Mouse (Mus musculus) C2C12 (cell line): ENCODE results near the gene Tnfrsf17. TPM values are rescaled to one million over a fixed set of nuclear protein-coding genes. Genes with fewer than 3 reads are reported as not detected.

Experiments used
- H3K27me3 ChIP-seq: one replicate; pipeline ENCODE4 v1.6.1; 2011; ENCODE audit not compliant: control insufficient read depth, insufficient read depth, insufficient read length
- H3K36me3 ChIP-seq: one replicate; pipeline ENCODE4 v1.6.1; 2011; ENCODE audit not compliant: control insufficient read depth, insufficient read depth
- H3K4me3 ChIP-seq: one replicate; pipeline ENCODE4 v1.5.1; 2011; ENCODE audit warnings: mild to moderate bottlenecking, control low read depth; ENCODE audit not compliant: poor library complexity, insufficient read depth, severe bottlenecking
- H3K79me2 ChIP-seq: one replicate; pipeline ENCODE4 v1.6.1; 2011; ENCODE audit not compliant: control insufficient read depth, insufficient read depth
- H3K79me3 ChIP-seq: one replicate; pipeline ENCODE4 v1.6.1; 2011; ENCODE audit warnings: low read depth, control low read depth
- H3ac ChIP-seq: one replicate; pipeline ENCODE3; 2011; ENCODE audit warnings: low read depth; ENCODE audit not compliant: control insufficient read depth, insufficient read length
- CEBPB ChIP-seq: IDR thresholded peaks from one replicate; pipeline ENCODE4 v1.6.1; 2011; ENCODE audit warnings: low read depth, mild to moderate bottlenecking, control low read depth, moderate library complexity
- CTCF ChIP-seq: IDR thresholded peaks from one replicate; pipeline ENCODE4 v1.5.1; 2011; ENCODE audit not compliant: control insufficient read depth, insufficient read depth, insufficient read length
- FOSL1 ChIP-seq: IDR thresholded peaks from one replicate; pipeline ENCODE4 v1.8.0; 2011; ENCODE audit warnings: mild to moderate bottlenecking, low read length; ENCODE audit not compliant: poor library complexity, insufficient read depth, severe bottlenecking
- MAX ChIP-seq: IDR thresholded peaks from one replicate; pipeline ENCODE4 v1.6.1; 2011; ENCODE audit warnings: mild to moderate bottlenecking, control low read depth
- MYOD1 ChIP-seq: IDR thresholded peaks from one replicate; pipeline ENCODE4 v1.6.1; 2011; ENCODE audit warnings: low read depth; ENCODE audit not compliant: control insufficient read depth, insufficient read length
- MYOG ChIP-seq: IDR thresholded peaks from one replicate; pipeline ENCODE4 v1.6.1; 2011; ENCODE audit not compliant: control insufficient read depth, insufficient read length; ENCODE audit errors: extremely low read depth
- USF1 ChIP-seq: IDR thresholded peaks from one replicate; pipeline ENCODE4 v1.6.1; 2011; ENCODE audit warnings: low read depth, mild to moderate bottlenecking, control low read depth, moderate library complexity
- long read RNA-seq, 2 experiments: library from polyadenylated mRNA; unstranded; transcript quantifications; one replicate each; pipeline ENCODE4 v2.0.0; 2019 to 2020
- polyA plus RNA-seq: library from polyadenylated mRNA; unstranded; fragments of >200 nt; fragmentation: generic; extraction: Trizol; gene quantifications from one replicate; pipeline ENCODE4 v1.2.1, GENCODE M21; 2012; ENCODE audit warnings: missing spikeins

The Tnfrsf17 gene
- polyA plus RNA-seq: not detected
- long read RNA-seq, experiment 1: 0 reads
- long read RNA-seq, experiment 2: 0 reads

DNA sequence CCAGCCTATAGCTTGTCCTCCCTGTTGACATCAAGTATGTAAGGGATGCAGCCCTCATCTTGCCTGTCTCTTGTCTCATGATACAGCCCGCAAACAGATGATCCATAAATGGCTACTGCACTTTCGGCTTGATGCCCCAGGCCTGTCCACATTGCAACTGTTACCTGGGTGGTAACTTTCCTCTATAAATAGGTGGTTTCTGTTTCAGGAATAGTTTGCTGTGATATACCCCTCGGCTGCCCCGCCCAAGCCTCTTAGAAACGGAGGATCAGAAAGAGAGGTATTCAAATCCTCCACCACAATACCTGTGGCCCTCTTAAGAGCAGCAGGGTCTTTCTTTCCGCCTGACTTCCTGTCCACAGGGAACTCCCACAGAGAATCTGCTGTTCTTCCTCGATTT, at the start of gene Tnfrsf17:
Gene Tnfrsf17 (plus strand): TSS at position 301 of the 400 bp plus-strand sequence.
- Histone ChIP-seq H3ac (no peak within 1 kb of the TSS), H3K27me3 (peaks cover 26% of the 10 kb centered on the region), H3K4me3 (no peak within 1 kb of the TSS), H3K79me3 (no peaks in the 10 kb centered on the region), H3K79me2 (no peaks in the 10 kb centered on the region), H3K36me3 (no peaks in the 10 kb centered on the region)
- TF ChIP-seq MAX (no peak), MYOG (no peak), FOSL1 (no peak), CEBPB (no peak), CTCF (no peak), USF1 (no peak), MYOD1 (no peak)

DNA sequence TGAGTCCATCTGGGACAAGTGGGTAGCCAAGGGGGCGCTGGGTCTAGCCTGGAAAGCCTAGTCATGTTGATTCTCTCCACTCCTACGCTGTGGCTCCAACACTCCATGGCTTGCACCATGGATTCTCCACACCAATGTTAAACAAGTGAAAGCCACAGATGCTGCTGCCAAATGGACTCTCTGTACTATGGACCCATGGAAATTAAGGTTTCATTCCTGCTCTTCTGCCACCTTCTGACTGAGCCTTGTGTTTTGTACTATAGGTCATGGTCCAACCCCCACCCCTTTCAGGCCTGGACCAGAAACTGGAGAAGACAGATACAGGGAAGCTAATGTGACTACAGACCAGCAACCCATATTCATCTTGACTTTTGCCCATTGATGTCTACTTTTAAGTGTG, 47.1 kb upstream of the Tnfrsf17 start:
- Histone ChIP-seq H3K36me3 (no peaks in the 10 kb centered on the region), H3ac (no peak overlapping the region), H3K4me3 (no peak overlapping the region), H3K27me3 (no peaks in the 10 kb centered on the region), H3K79me2 (no peaks in the 10 kb centered on the region), H3K79me3 (no peaks in the 10 kb centered on the region)
- TF ChIP-seq FOSL1: no peak
- no peak for TF ChIP-seq MAX
- no peak for TF ChIP-seq CTCF
- no peak for TF ChIP-seq MYOD1
- TF ChIP-seq USF1: no peak
- no peak for TF ChIP-seq MYOG
- TF ChIP-seq CEBPB: no peak

DNA sequence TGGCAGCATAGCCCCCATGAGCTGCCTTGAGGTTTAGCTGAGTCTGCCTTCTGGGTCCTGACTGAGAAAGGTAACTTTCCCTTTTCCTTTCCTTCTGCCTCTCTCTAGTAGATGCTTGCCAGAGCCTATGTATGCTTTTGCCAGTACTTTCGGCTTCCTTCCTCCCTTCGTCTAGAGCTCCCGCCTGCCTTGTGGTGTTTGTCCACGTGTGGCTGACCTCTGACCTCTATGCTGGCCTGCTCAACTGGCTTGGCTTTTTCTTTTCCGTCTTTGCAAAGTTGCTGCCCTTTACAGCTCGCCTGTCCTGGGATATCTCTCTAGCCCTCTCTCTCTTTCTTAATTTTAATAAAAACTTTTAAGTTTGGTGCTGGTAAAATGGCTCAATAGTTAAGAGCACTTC, 43.8 kb upstream of the Tnfrsf17 start:
- H3K36me3 ChIP-seq: no peaks in the 10 kb centered on the region

DNA sequence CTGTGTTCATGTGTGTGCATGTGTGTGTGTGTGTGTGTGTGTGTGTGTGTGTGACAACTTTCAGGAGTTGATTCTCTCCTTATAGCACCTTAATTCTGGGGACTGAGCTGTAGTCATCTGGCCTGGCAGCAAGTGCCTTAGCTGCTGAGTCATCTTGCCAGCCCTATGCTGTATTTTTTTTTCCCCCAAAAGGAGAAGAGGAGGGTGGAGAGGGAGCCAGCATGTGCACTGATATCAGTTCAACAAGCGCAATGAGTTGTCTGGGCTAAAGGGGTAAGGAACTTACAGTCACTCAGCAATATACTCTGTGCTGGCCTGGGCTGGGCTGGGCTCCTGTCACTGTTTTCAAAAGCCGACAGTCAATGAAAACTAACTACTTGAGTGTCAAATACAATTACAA, 43.0 kb upstream of the Tnfrsf17 start:
- TF ChIP-seq CTCF (no peak), FOSL1 (no peak), MAX (no peak), USF1 (no peak), MYOD1 (no peak), CEBPB (no peak), MYOG (no peak)
- no peaks in the 10 kb centered on the region for H3K79me3 ChIP-seq
- no peak overlapping the region for H3K4me3 ChIP-seq
- no peak overlapping the region for H3ac ChIP-seq
- no peaks in the 10 kb centered on the region for H3K27me3 ChIP-seq
- no peaks in the 10 kb centered on the region for H3K79me2 ChIP-seq
- H3K36me3 ChIP-seq: no peaks in the 10 kb centered on the region

More for the DNA sequence above, 43.8 kb upstream of the Tnfrsf17 start:
- no peak overlapping the region for H3K4me3 ChIP-seq
- TF ChIP-seq FOSL1: no peak
- no peak for TF ChIP-seq MYOG
- no peak for TF ChIP-seq CTCF
- TF ChIP-seq USF1: no peak
- no peak for TF ChIP-seq CEBPB
- TF ChIP-seq MAX: no peak
- TF ChIP-seq MYOD1: no peak
- no peaks in the 10 kb centered on the region for H3K27me3 ChIP-seq
- H3K79me3 ChIP-seq: no peaks in the 10 kb centered on the region
- H3K79me2 ChIP-seq: no peaks in the 10 kb centered on the region
- no peak overlapping the region for H3ac ChIP-seq

GRCm38 (mm10) chr16:11271073-11271472, 42.5 kb upstream of the Tnfrsf17 start:
- H3K79me3 ChIP-seq: no peaks in the 10 kb centered on the region
- no peaks in the 10 kb centered on the region for H3K36me3 ChIP-seq
- no peaks in the 10 kb centered on the region for H3K79me2 ChIP-seq
- no peaks in the 10 kb centered on the region for H3K27me3 ChIP-seq
- TF ChIP-seq MAX (no peak), MYOD1 (no peak)
- H3K4me3 ChIP-seq: no peak overlapping the region
- no peak overlapping the region for H3ac ChIP-seq

DNA sequence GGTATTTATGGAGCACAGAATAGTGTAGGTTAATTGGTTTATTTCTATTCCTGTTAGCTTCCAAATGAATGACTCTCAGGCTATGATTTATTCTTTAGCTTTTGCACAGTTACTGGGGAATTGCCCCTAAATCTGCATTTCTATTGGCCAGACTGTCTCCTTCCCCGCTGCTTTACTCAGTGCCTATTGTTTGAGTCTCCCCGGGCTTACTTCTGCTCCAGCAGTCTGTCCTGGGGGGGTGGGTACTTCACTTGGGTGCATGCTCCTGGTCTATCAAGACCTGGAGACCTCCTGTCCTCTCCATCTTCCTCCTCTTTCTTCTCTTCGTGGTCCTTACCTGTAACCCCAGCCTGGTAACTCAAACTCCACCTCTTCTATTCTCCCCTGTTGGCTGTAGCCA, 36.7 kb upstream of the Tnfrsf17 start:
- TF ChIP-seq FOSL1 (no peak), MYOD1 (no peak), USF1 (no peak), MAX (no peak), MYOG (no peak), CTCF (no peak), CEBPB (no peak)
- Histone ChIP-seq H3ac (no peak overlapping the region), H3K4me3 (no peak overlapping the region)

More for the DNA sequence above, 36.7 kb upstream of the Tnfrsf17 start:
- Histone ChIP-seq H3K36me3 (no peaks in the 10 kb centered on the region), H3K27me3 (no peaks in the 10 kb centered on the region), H3K79me3 (no peaks in the 10 kb centered on the region), H3K79me2 (no peaks in the 10 kb centered on the region)
